Mouse (Mus musculus) liver, embryonic 14.5 days (tissue): Measurements from ENCODE around the gene S100z.

Experiments
- CTCF ChIP-seq: IDR thresholded peaks from 2 replicates; pipeline ENCODE4 v1.5.1; 2016; ENCODE audit warnings: antibody characterized with exemption, low read depth, control low read depth
- EP300 ChIP-seq: IDR thresholded peaks from 2 replicates; pipeline ENCODE4 v1.6.1; 2016; ENCODE audit warnings: antibody characterized with exemption, low read depth

DNA sequence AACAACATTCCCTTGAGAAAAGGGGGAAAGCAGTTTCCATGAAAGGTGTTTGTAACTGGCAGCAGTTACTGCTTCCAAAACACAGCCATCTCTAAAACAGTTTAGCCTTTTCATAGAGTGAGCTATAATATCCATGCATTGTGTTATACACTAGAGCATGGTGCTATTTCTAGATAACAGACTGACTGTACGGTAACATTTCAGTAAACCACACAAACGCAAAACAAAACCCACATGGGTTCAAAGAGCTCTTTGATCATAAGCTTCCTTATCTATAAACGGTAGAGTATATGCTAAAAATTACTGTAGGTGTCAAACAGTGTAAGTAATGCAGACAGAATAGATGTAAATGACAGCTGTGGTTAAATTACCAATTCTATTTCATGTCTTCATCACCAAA, 28.8 kb downstream of the S100z start:
- TF ChIP-seq CTCF (no peak), EP300 (no peak)
